Mouse (Mus musculus): Measurements from ENCODE around the gene Rplp2. TPM values are rescaled to one million over a fixed set of nuclear protein-coding genes. Genes with fewer than 3 reads are reported as not detected.

The Rplp2 gene
- polyA plus RNA-seq, 1 experiment from 2014 or later = 1,119 TPM

- H3K36me3 ChIP-seq (ENCODE audit: poor library complexity, severe bottlenecking) = peaks cover 28% of the 10 kb centered on the region
- ATAC-seq = no peak
- H3K4me3 ChIP-seq = no peak overlapping the region
- peaks cover 34% of the 10 kb centered on the region for H3K27me3 ChIP-seq
- no peaks in the 10 kb centered on the region for H3K9me3 ChIP-seq (replicated peaks)
- H3K9ac ChIP-seq = no peak overlapping the region
- peak overlapping the region; percentile 95 for H3K4me2 ChIP-seq
- 91% methylated on average over 6 of the region's 6 CpGs for WGBS
- H3K27ac ChIP-seq = no peak overlapping the region
- H3K4me1 ChIP-seq = peaks cover 26% of the 10 kb centered on the region
Observed at GRCm38 (mm10) chr7:141456739-141457138, 9.6 kb downstream of the Rplp2 start.

GRCm38 (mm10) chr7:141457236-141457635 is 10.1 kb downstream of the Rplp2 start:
- 90% methylated on average over 14 of the region's 14 CpGs for WGBS
- Histone ChIP-seq H3K4me2 (no peak overlapping the region), H3K4me1 (peaks cover 30% of the 10 kb centered on the region), H3K4me3 (no peak overlapping the region), H3K36me3 (ENCODE audit: poor library complexity, severe bottlenecking) (peaks cover 23% of the 10 kb centered on the region), H3K9ac (no peak overlapping the region), H3K27me3 (peaks cover 39% of the 10 kb centered on the region), H3K9me3 (replicated peaks) (no peaks in the 10 kb centered on the region), H3K27ac (no peak overlapping the region)
- no peak for ATAC-seq

GRCm38 (mm10) chr7:141457986-141458660 is 11.0 kb downstream of the Rplp2 start:
- no peak overlapping the region for H3K27ac ChIP-seq
- H3K27me3 ChIP-seq = peaks cover 48% of the 10 kb centered on the region

GRCm38 (mm10) chr7:141458661-141459060 is 11.5 kb downstream of the Rplp2 start:
- Histone ChIP-seq H3K4me3 (no peak overlapping the region), H3K36me3 (ENCODE audit: poor library complexity, severe bottlenecking) (peaks cover 21% of the 10 kb centered on the region), H3K9me3 (replicated peaks) (no peaks in the 10 kb centered on the region)

More at GRCm38 (mm10) chr7:141457986-141458660, 11.0 kb downstream of the Rplp2 start:
- H3K4me1 ChIP-seq = peaks cover 33% of the 10 kb centered on the region
- 77% methylated on average over 15 of the region's 15 CpGs for WGBS
- no peaks in the 10 kb centered on the region for H3K9me3 ChIP-seq (replicated peaks)
- H3K4me2 ChIP-seq = no peak overlapping the region
- no peak overlapping the region for H3K9ac ChIP-seq
- H3K36me3 ChIP-seq (ENCODE audit: poor library complexity, severe bottlenecking) = peaks cover 21% of the 10 kb centered on the region
- H3K4me3 ChIP-seq = no peak overlapping the region
- ATAC-seq = no peak

GRCm38 (mm10) chr7:141459301-141459711 is 12.1 kb downstream of the Rplp2 start:
- peaks cover 33% of the 10 kb centered on the region for H3K4me1 ChIP-seq
- WGBS = 86% methylated on average over 17 of the region's 17 CpGs
- no peak overlapping the region for H3K4me2 ChIP-seq
- H3K27me3 ChIP-seq = peaks cover 60% of the 10 kb centered on the region
- no peak overlapping the region for H3K4me3 ChIP-seq
- ATAC-seq = no peak
- no peak overlapping the region for H3K27ac ChIP-seq
- no peaks in the 10 kb centered on the region for H3K9me3 ChIP-seq (replicated peaks)
- peaks cover 21% of the 10 kb centered on the region for H3K36me3 ChIP-seq (ENCODE audit: poor library complexity, severe bottlenecking)
- no peak overlapping the region for H3K9ac ChIP-seq

More at GRCm38 (mm10) chr7:141458661-141459060, 11.5 kb downstream of the Rplp2 start:
- WGBS = 91% methylated on average over 11 of the region's 11 CpGs
- Histone ChIP-seq H3K4me2 (no peak overlapping the region), H3K27me3 (peaks cover 53% of the 10 kb centered on the region), H3K4me1 (peaks cover 33% of the 10 kb centered on the region), H3K9ac (no peak overlapping the region), H3K27ac (no peak overlapping the region)
- ATAC-seq = no peak

GRCm38 (mm10) chr7:141460001-141460390 is 12.8 kb downstream of the Rplp2 start:
- no peaks in the 10 kb centered on the region for H3K9me3 ChIP-seq (replicated peaks)
- peaks cover 32% of the 10 kb centered on the region for H3K4me1 ChIP-seq
- peaks cover 21% of the 10 kb centered on the region for H3K36me3 ChIP-seq (ENCODE audit: poor library complexity, severe bottlenecking)
- no peak overlapping the region for H3K4me3 ChIP-seq
- no peak overlapping the region for H3K9ac ChIP-seq
- no peak overlapping the region for H3K27ac ChIP-seq
- H3K27me3 ChIP-seq = peaks cover 67% of the 10 kb centered on the region
- ATAC-seq = no peak
- no peak overlapping the region for H3K4me2 ChIP-seq
- WGBS = 78% methylated on average over 5 of the region's 5 CpGs

GRCm38 (mm10) chr7:141460391-141461113 is 13.4 kb downstream of the Rplp2 start, which contains the start of gene Cracr2b:
Gene Cracr2b (plus strand): TSS chr7:141461094.
- peak within 1 kb of the TSS; percentile 62 for H3K4me2 ChIP-seq
- H3K27ac ChIP-seq = no peak within 1 kb of the TSS
- peaks cover 31% of the 10 kb centered on the region for H3K4me1 ChIP-seq
- H3K4me3 ChIP-seq = peak within 1 kb of the TSS; percentile 36
- peaks cover 21% of the 10 kb centered on the region for H3K36me3 ChIP-seq (ENCODE audit: poor library complexity, severe bottlenecking)
- H3K27me3 ChIP-seq = peaks cover 72% of the 10 kb centered on the region
- H3K9me3 ChIP-seq (replicated peaks) = no peaks in the 10 kb centered on the region
- 74% methylated on average over 15 of the region's 15 CpGs for WGBS
- H3K9ac ChIP-seq = peak within 1 kb of the TSS; percentile 45
- ATAC-seq = no peak

GRCm38 (mm10) chr7:141461521-141462332 is 14.6 kb downstream of the Rplp2 start:
- peaks cover 79% of the 10 kb centered on the region for H3K27me3 ChIP-seq
- peak overlapping the region; percentile 62 for H3K4me2 ChIP-seq
- peaks cover 21% of the 10 kb centered on the region for H3K36me3 ChIP-seq (ENCODE audit: poor library complexity, severe bottlenecking)
- no peaks in the 10 kb centered on the region for H3K9me3 ChIP-seq (replicated peaks)
- ATAC-seq = no peak
- 3% methylated on average over 41 of the region's 59 CpGs for WGBS
- H3K4me1 ChIP-seq = peaks cover 20% of the 10 kb centered on the region
- H3K27ac ChIP-seq = no peak overlapping the region
- peak overlapping the region; percentile 36 for H3K4me3 ChIP-seq
- H3K9ac ChIP-seq = peak overlapping the region; percentile 45

GRCm38 (mm10) chr7:141462333-141462821 is 15.2 kb downstream of the Rplp2 start:
- H3K27me3 ChIP-seq = peaks cover 82% of the 10 kb centered on the region
- peaks cover 21% of the 10 kb centered on the region for H3K36me3 ChIP-seq (ENCODE audit: poor library complexity, severe bottlenecking)
- no peak overlapping the region for H3K27ac ChIP-seq
- peaks cover 27% of the 10 kb centered on the region for H3K4me1 ChIP-seq
- H3K4me3 ChIP-seq = peak overlapping the region; percentile 36
- WGBS = 23% methylated on average over 5 of the region's 5 CpGs
- H3K9ac ChIP-seq = no peak overlapping the region; the same call in 1 of the 2 replicates
- H3K4me2 ChIP-seq = peak overlapping the region; percentile 62
- H3K9me3 ChIP-seq (replicated peaks) = no peaks in the 10 kb centered on the region
- ATAC-seq = no peak

- H3K9ac ChIP-seq = no peak overlapping the region
- 19% methylated on average over 12 of the region's 12 CpGs for WGBS
- peak overlapping the region; percentile 9; the same call in 1 of the 2 replicates for H3K4me3 ChIP-seq
- no peaks in the 10 kb centered on the region for H3K9me3 ChIP-seq (replicated peaks)
- ATAC-seq = no peak
- peaks cover 42% of the 10 kb centered on the region for H3K4me1 ChIP-seq
- peaks cover 81% of the 10 kb centered on the region for H3K27me3 ChIP-seq
- H3K36me3 ChIP-seq (ENCODE audit: poor library complexity, severe bottlenecking) = peaks cover 13% of the 10 kb centered on the region
- H3K27ac ChIP-seq = no peak overlapping the region
- no peak overlapping the region for H3K4me2 ChIP-seq
Observed at GRCm38 (mm10) chr7:141463824-141464602, 16.8 kb downstream of the Rplp2 start.

- Histone ChIP-seq H3K9me3 (replicated peaks) (no peaks in the 10 kb centered on the region), H3K36me3 (ENCODE audit: poor library complexity, severe bottlenecking) (peaks cover 12% of the 10 kb centered on the region), H3K27me3 (peaks cover 74% of the 10 kb centered on the region), H3K4me2 (peak overlapping the region; percentile 33), H3K4me3 (peak overlapping the region; percentile 9; the same call in 1 of the 2 replicates), H3K9ac (0 out of 2 replicates have a peak overlapping the region, but pooled peaks have one; percentile 16), H3K4me1 (peaks cover 49% of the 10 kb centered on the region), H3K27ac (no peak overlapping the region)
- WGBS = 3% methylated on average over 38 of the region's 38 CpGs
- ATAC-seq = no peak
Observed at GRCm38 (mm10) chr7:141464603-141465201, 17.5 kb downstream of the Rplp2 start.
